Mouse (Mus musculus): ENCODE data around the gene Dpp8. TPM values are rescaled to one million over a fixed set of nuclear protein-coding genes. Genes with fewer than 3 reads are reported as not detected.
"Not testable (repeated sequence)": the region's sequence is repeated elsewhere in the genome, so short reads cannot be mapped to it uniquely, and the experiment has no call there.

The Dpp8 gene
- polyA plus RNA-seq, 1 experiment from 2014 or later: 36.3 TPM

GRCm38 (mm10) chr9:65074251-65074650 lies 42.0 kb downstream of the Dpp8 start:
- DNase-seq (ENCODE audit: low spot score): no peak
- no peak overlapping the region for H3K27ac ChIP-seq (ENCODE audit: low read depth, low read length)
- H3K27me3 ChIP-seq (replicated peaks; ENCODE audit: control insufficient read depth, insufficient read depth, low read length): no peaks in the 10 kb centered on the region
- no peak overlapping the region for H3K4me2 ChIP-seq (ENCODE audit: low read length)
- no peak overlapping the region for H3K9ac ChIP-seq (ENCODE audit: low read length)
- no peak for ATAC-seq
- H3K36me3 ChIP-seq (ENCODE audit: control insufficient read depth, insufficient read depth, low read length): peaks cover 71% of the 10 kb centered on the region
- H3K4me3 ChIP-seq (ENCODE audit: low read depth, low read length): no peak overlapping the region
- no peaks in the 10 kb centered on the region for H3K9me3 ChIP-seq (replicated peaks; ENCODE audit: control insufficient read depth, low read length)
- H3K4me1 ChIP-seq (ENCODE audit: control insufficient read depth, insufficient read depth, low read length): no peaks in the 10 kb centered on the region
- WGBS: 87% methylated on average over 15 of the region's 15 CpGs

GRCm38 (mm10) chr9:65074855-65075493 lies 42.8 kb downstream of the Dpp8 start:
- DNase-seq (ENCODE audit: low spot score) (no peak), ATAC-seq (no peak)
- peaks cover 69% of the 10 kb centered on the region for H3K36me3 ChIP-seq (ENCODE audit: control insufficient read depth, insufficient read depth, low read length)
- 85% methylated on average over 6 of the region's 6 CpGs for WGBS
- H3K4me2 ChIP-seq (ENCODE audit: low read length): no peak overlapping the region
- no peaks in the 10 kb centered on the region for H3K9me3 ChIP-seq (replicated peaks; ENCODE audit: control insufficient read depth, low read length)
- H3K4me3 ChIP-seq (ENCODE audit: low read depth, low read length): no peak overlapping the region
- no peak overlapping the region for H3K27ac ChIP-seq (ENCODE audit: low read depth, low read length)
- H3K9ac ChIP-seq (ENCODE audit: low read length): no peak overlapping the region
- no peaks in the 10 kb centered on the region for H3K27me3 ChIP-seq (replicated peaks; ENCODE audit: control insufficient read depth, insufficient read depth, low read length)
- H3K4me1 ChIP-seq (ENCODE audit: control insufficient read depth, insufficient read depth, low read length): no peaks in the 10 kb centered on the region

GRCm38 (mm10) chr9:65077536-65077935 lies 45.3 kb downstream of the Dpp8 start:
- Histone ChIP-seq H3K27ac (ENCODE audit: low read depth, low read length) (no peak overlapping the region), H3K9me3 (replicated peaks; ENCODE audit: control insufficient read depth, low read length) (no peaks in the 10 kb centered on the region), H3K27me3 (replicated peaks; ENCODE audit: control insufficient read depth, insufficient read depth, low read length) (no peaks in the 10 kb centered on the region), H3K4me3 (ENCODE audit: low read depth, low read length) (no peak overlapping the region), H3K9ac (ENCODE audit: low read length) (no peak overlapping the region), H3K4me1 (ENCODE audit: control insufficient read depth, insufficient read depth, low read length) (no peaks in the 10 kb centered on the region), H3K36me3 (ENCODE audit: control insufficient read depth, insufficient read depth, low read length) (peaks cover 75% of the 10 kb centered on the region), H3K4me2 (ENCODE audit: low read length) (no peak overlapping the region)
- ATAC-seq: no peak
- no peak for DNase-seq (ENCODE audit: low spot score)
- WGBS: 91% methylated on average over 5 of the region's 5 CpGs

GRCm38 (mm10) chr9:65080141-65080540 lies 47.9 kb downstream of the Dpp8 start:
- not testable (repeated sequence) for H3K4me1 ChIP-seq (ENCODE audit: control insufficient read depth, insufficient read depth, low read length); H3K9ac ChIP-seq (ENCODE audit: low read length); H3K27me3 ChIP-seq (replicated peaks; ENCODE audit: control insufficient read depth, insufficient read depth, low read length); H3K4me3 ChIP-seq (ENCODE audit: low read depth, low read length); H3K9me3 ChIP-seq (replicated peaks; ENCODE audit: control insufficient read depth, low read length); H3K27ac ChIP-seq (ENCODE audit: low read depth, low read length); H3K4me2 ChIP-seq (ENCODE audit: low read length); DNase-seq (ENCODE audit: low spot score); ATAC-seq
- peaks cover 78% of the 10 kb centered on the region for H3K36me3 ChIP-seq (ENCODE audit: control insufficient read depth, insufficient read depth, low read length)
- WGBS: 95% methylated on average over 2 of the region's 2 CpGs

- H3K4me2 ChIP-seq (ENCODE audit: low read length): no peak overlapping the region
- no peaks in the 10 kb centered on the region for H3K27me3 ChIP-seq (replicated peaks; ENCODE audit: control insufficient read depth, insufficient read depth, low read length)
- H3K4me1 ChIP-seq (ENCODE audit: control insufficient read depth, insufficient read depth, low read length): no peaks in the 10 kb centered on the region
- 93% methylated on average over 18 of the region's 18 CpGs for WGBS
- H3K36me3 ChIP-seq (ENCODE audit: control insufficient read depth, insufficient read depth, low read length): peaks cover 57% of the 10 kb centered on the region
- H3K9ac ChIP-seq (ENCODE audit: low read length): no peak overlapping the region
- ATAC-seq: no peak
- H3K4me3 ChIP-seq (ENCODE audit: low read depth, low read length): no peak overlapping the region
- H3K27ac ChIP-seq (ENCODE audit: low read depth, low read length): no peak overlapping the region
- H3K9me3 ChIP-seq (replicated peaks; ENCODE audit: control insufficient read depth, low read length): no peaks in the 10 kb centered on the region
- DNase-seq (ENCODE audit: low spot score): no peak
Measured at GRCm38 (mm10) chr9:65083075-65083765, 51.0 kb downstream of the Dpp8 start.

GRCm38 (mm10) chr9:65084198-65084807 lies 52.1 kb downstream of the Dpp8 start:
- WGBS: 88% methylated on average over 7 of the region's 7 CpGs
- ATAC-seq (no peak), DNase-seq (ENCODE audit: low spot score) (no peak)
- Histone ChIP-seq H3K4me1 (ENCODE audit: control insufficient read depth, insufficient read depth, low read length) (no peaks in the 10 kb centered on the region), H3K27me3 (replicated peaks; ENCODE audit: control insufficient read depth, insufficient read depth, low read length) (no peaks in the 10 kb centered on the region), H3K4me3 (ENCODE audit: low read depth, low read length) (no peak overlapping the region), H3K27ac (ENCODE audit: low read depth, low read length) (no peak overlapping the region), H3K9me3 (replicated peaks; ENCODE audit: control insufficient read depth, low read length) (no peaks in the 10 kb centered on the region), H3K4me2 (ENCODE audit: low read length) (no peak overlapping the region), H3K9ac (ENCODE audit: low read length) (no peak overlapping the region), H3K36me3 (ENCODE audit: control insufficient read depth, insufficient read depth, low read length) (peaks cover 46% of the 10 kb centered on the region)

GRCm38 (mm10) chr9:65085270-65085669 lies 53.1 kb downstream of the Dpp8 start:
- no peaks in the 10 kb centered on the region for H3K27me3 ChIP-seq (replicated peaks; ENCODE audit: control insufficient read depth, insufficient read depth, low read length)
- H3K9ac ChIP-seq (ENCODE audit: low read length): no peak overlapping the region
- DNase-seq (ENCODE audit: low spot score) (no peak), ATAC-seq (no peak)
- H3K4me1 ChIP-seq (ENCODE audit: control insufficient read depth, insufficient read depth, low read length): no peaks in the 10 kb centered on the region
- H3K4me2 ChIP-seq (ENCODE audit: low read length): no peak overlapping the region
- WGBS: 90% methylated on average over 1 of the region's 1 CpGs
- no peak overlapping the region for H3K27ac ChIP-seq (ENCODE audit: low read depth, low read length)
- H3K36me3 ChIP-seq (ENCODE audit: control insufficient read depth, insufficient read depth, low read length): peaks cover 41% of the 10 kb centered on the region
- H3K4me3 ChIP-seq (ENCODE audit: low read depth, low read length): no peak overlapping the region
- no peaks in the 10 kb centered on the region for H3K9me3 ChIP-seq (replicated peaks; ENCODE audit: control insufficient read depth, low read length)

GRCm38 (mm10) chr9:65086801-65087200 lies 54.6 kb downstream of the Dpp8 start:
- no peak overlapping the region for H3K4me3 ChIP-seq (ENCODE audit: low read depth, low read length)
- H3K27me3 ChIP-seq (replicated peaks; ENCODE audit: control insufficient read depth, insufficient read depth, low read length): no peaks in the 10 kb centered on the region
- ATAC-seq: no peak
- H3K9ac ChIP-seq (ENCODE audit: low read length): no peak overlapping the region
- peak; percentile 31 for DNase-seq (ENCODE audit: low spot score)
- no peaks in the 10 kb centered on the region for H3K9me3 ChIP-seq (replicated peaks; ENCODE audit: control insufficient read depth, low read length)
- H3K4me2 ChIP-seq (ENCODE audit: low read length): no peak overlapping the region
- no peaks in the 10 kb centered on the region for H3K4me1 ChIP-seq (ENCODE audit: control insufficient read depth, insufficient read depth, low read length)
- H3K36me3 ChIP-seq (ENCODE audit: control insufficient read depth, insufficient read depth, low read length): peaks cover 30% of the 10 kb centered on the region
- 69% methylated on average over 1 of the region's 1 CpGs for WGBS
- H3K27ac ChIP-seq (ENCODE audit: low read depth, low read length): no peak overlapping the region

- H3K9me3 ChIP-seq (replicated peaks; ENCODE audit: control insufficient read depth, low read length): no peaks in the 10 kb centered on the region
- H3K4me2 ChIP-seq (ENCODE audit: low read length): no peak overlapping the region
- ATAC-seq: peak; percentile 52; the same call in 1 of the 2 replicates
- H3K4me3 ChIP-seq (ENCODE audit: low read depth, low read length): no peak overlapping the region
- peak; percentile 67 for DNase-seq (ENCODE audit: low spot score)
- H3K9ac ChIP-seq (ENCODE audit: low read length): no peak overlapping the region
- H3K36me3 ChIP-seq (ENCODE audit: control insufficient read depth, insufficient read depth, low read length): peaks cover 23% of the 10 kb centered on the region
- no peak overlapping the region for H3K27ac ChIP-seq (ENCODE audit: low read depth, low read length)
- no peaks in the 10 kb centered on the region for H3K27me3 ChIP-seq (replicated peaks; ENCODE audit: control insufficient read depth, insufficient read depth, low read length)
- WGBS: 38% methylated on average over 5 of the region's 5 CpGs
- H3K4me1 ChIP-seq (ENCODE audit: control insufficient read depth, insufficient read depth, low read length): no peaks in the 10 kb centered on the region
Measured at GRCm38 (mm10) chr9:65087490-65087889, 55.3 kb downstream of the Dpp8 start.

All from forebrain, embryonic 14.5 days (tissue).